Mouse (Mus musculus) G1E (cell line): ENCODE measurements around the gene E2f4. TPM values are rescaled to one million over a fixed set of nuclear protein-coding genes. Genes with fewer than 3 reads are reported as not detected.

ENCODE experiments used
- ATAC-seq: 2 replicates; pipeline ENCODE4 v1.8.0; 2016; ENCODE audit warnings: mild to moderate bottlenecking; ENCODE audit not compliant: insufficient number of reproducible peaks, poor library complexity, low FRiP score, severe bottlenecking; ENCODE audit errors: extremely low read depth
- DNase-seq: peaks from one replicate; pipeline ENCODE4 v3.0.0; 2012; ENCODE audit warnings: low spot score
- H3K27me3 ChIP-seq: 2 replicates; pipeline ENCODE4 v1.6.1; 2012; ENCODE audit warnings: mild to moderate bottlenecking, low read length, inconsistent platforms; ENCODE audit not compliant: insufficient read depth
- H3K36me3 ChIP-seq: replicated peaks from 2 replicates; pipeline ENCODE3; 2012; ENCODE audit warnings: mild to moderate bottlenecking, inconsistent platforms
- H3K4me1 ChIP-seq: 2 replicates; pipeline ENCODE4 v1.6.1; 2012; ENCODE audit warnings: low read depth, low read length, inconsistent platforms, mixed read lengths; ENCODE audit not compliant: insufficient read depth
- H3K4me3 ChIP-seq: 2 replicates; pipeline ENCODE4 v1.5.1; 2012; ENCODE audit warnings: low read depth, mild to moderate bottlenecking, inconsistent platforms, low read length, moderate library complexity, mixed read lengths
- H3K9me3 ChIP-seq: replicated peaks from 2 replicates; pipeline ENCODE4 v1.6.1; 2012; ENCODE audit warnings: inconsistent platforms
- CTCF ChIP-seq: IDR thresholded peaks from 2 replicates; pipeline ENCODE4 v1.5.1; 2012; ENCODE audit warnings: low read depth, low read length, inconsistent platforms, mixed read lengths
- GATA1 ChIP-seq: IDR thresholded peaks from 2 replicates; pipeline ENCODE4 v1.6.1; 2012; ENCODE audit warnings: borderline replicate concordance, low read length, inconsistent platforms, mixed read lengths
- GATA2 ChIP-seq: IDR thresholded peaks from 2 replicates; pipeline ENCODE4 v1.6.1; 2012; ENCODE audit warnings: low read depth, low read length, inconsistent platforms, borderline replicate concordance
- POLR2AphosphoS5 ChIP-seq: IDR thresholded peaks from 2 replicates; pipeline ENCODE4 v1.6.1; 2012; ENCODE audit warnings: low read depth, low read length, inconsistent platforms; ENCODE audit not compliant: insufficient replicate concordance
- TAL1 ChIP-seq: conservative IDR thresholded peaks from 2 replicates; pipeline ENCODE4 v1.6.1; 2012; ENCODE audit warnings: low read depth, low read length, inconsistent platforms, mixed read lengths
- polyA plus RNA-seq: library from polyadenylated mRNA; stranded (reverse); fragments of >175 nt; gene quantifications from 2 replicates; pipeline ENCODE4 v1.2.3, GENCODE M21; 2012
- total RNA-seq, 2 experiments: library from RNA; stranded (forward) in 1 of 2; stranded (reverse) in 1 of 2; fragments of 200-1000 nt in 1 of 2; fragments of >200 nt in 1 of 2; fragmentation: Nextera tagmentation in 1 of 2; gene quantifications; 2 replicates each; pipeline ENCODE4 v1.2.3; 2014 to 2017

E2f4 gene
- total and polyA plus RNA-seq, 3 experiments = 42.5 to 274 (median 79.2) TPM

GRCm38 (mm10) chr8:105295895-105296573 lies 1.4 kb upstream of the E2f4 start, which contains the start of gene Exoc3l:
Exoc3l (minus strand) TSS chr8:105296101.
- no peak for DNase-seq
- TF ChIP-seq GATA1 (no peak), CTCF (no peak), GATA2 (no peak), POLR2AphosphoS5 (no peak), TAL1 (no peak)
- Histone ChIP-seq H3K9me3 (no peaks in the 10 kb centered on the region), H3K36me3 (peaks cover 38% of the 10 kb centered on the region), H3K4me3 (peak within 1 kb of the TSS; percentile 98), H3K4me1 (peaks cover 52% of the 10 kb centered on the region), H3K27me3 (no peaks in the 10 kb centered on the region)
- ATAC-seq = no peak

DNA sequence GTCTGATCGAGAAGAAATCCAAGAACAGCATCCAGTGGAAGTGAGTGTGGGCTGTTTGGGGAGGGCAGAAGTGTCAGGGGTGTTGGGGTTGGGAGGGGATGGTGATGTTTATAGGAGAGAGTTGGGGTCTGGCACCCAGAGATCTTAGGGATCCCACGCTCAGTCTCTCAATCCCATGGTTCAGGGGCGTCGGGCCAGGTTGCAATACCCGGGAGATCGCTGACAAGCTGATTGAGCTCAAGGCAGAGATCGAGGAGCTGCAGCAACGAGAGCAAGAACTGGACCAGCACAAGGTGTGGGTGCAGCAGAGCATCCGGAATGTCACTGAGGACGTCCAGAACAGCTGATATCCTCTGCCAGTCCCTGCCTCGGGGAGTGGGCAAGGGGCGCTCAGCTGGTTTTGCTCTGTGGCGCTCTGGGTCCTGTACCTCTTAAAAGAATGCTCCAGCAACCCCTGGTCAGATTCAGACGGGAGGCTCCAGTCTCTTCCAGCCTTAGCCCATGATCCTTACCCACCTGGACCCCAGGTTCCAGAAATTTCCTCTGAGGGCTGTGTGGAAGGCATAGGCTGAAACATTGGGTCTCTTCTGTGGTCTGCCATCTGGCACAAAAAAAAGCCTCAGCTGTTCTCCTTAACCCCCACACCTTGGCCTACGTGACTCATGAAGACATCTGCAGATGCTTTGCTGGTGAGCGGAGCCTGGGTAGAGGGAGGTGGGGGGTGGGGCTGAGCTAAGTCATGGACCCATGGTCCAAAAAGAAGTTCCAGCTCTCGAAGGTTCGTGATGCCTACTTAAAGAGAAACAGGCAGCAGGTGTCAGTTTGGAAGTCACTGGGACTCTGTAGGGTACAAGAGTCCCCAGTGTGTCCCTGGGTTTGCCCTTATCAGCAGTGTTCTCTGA lies 1.1 kb downstream of the E2f4 start:
- Histone ChIP-seq H3K36me3 (peaks cover 58% of the 10 kb centered on the region), H3K4me3 (peak overlapping the region; percentile 98), H3K27me3 (no peaks in the 10 kb centered on the region), H3K9me3 (no peaks in the 10 kb centered on the region; the same call in 1 of the 2 replicates), H3K4me1 (peaks cover 73% of the 10 kb centered on the region)
- TF ChIP-seq GATA1 (no peak), CTCF (no peak), POLR2AphosphoS5 (no peak), TAL1 (no peak), GATA2 (no peak)
- 0 out of 2 replicates have a peak, but pooled peaks have one; percentile 11 for ATAC-seq
- no peak for DNase-seq

DNA sequence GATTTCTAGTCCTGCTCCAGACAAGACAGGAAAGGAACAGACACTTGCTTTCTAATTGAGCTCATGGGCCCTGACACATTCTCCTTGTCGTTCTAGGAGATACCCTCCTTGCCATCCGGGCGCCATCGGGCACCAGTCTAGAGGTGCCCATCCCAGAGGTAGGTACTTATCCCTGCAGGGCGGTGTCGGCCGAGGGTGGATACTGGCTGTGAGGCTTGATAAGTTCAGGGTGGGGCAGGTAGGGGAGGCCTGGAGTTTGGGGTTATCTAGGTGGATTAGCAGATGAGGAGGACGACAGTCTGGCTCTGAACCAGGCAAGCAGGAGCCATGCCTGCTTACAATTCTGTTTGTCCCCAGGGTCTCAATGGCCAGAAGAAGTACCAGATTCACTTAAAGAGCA lies 2.5 kb downstream of the E2f4 start:
- no peaks in the 10 kb centered on the region for H3K27me3 ChIP-seq
- peak overlapping the region; percentile 45; the same call in 1 of the 2 replicates for H3K4me3 ChIP-seq
- TF ChIP-seq GATA2 (no peak), GATA1 (no peak), CTCF (no peak), TAL1 (no peak), POLR2AphosphoS5 (no peak)
- peaks cover 87% of the 10 kb centered on the region for H3K4me1 ChIP-seq
- H3K9me3 ChIP-seq = no peaks in the 10 kb centered on the region; the same call in 1 of the 2 replicates
- peaks cover 70% of the 10 kb centered on the region for H3K36me3 ChIP-seq
- DNase-seq (no peak), ATAC-seq (no peak)

- DNase-seq (no peak), ATAC-seq (no peak)
- H3K4me3 ChIP-seq = no peak overlapping the region
- H3K27me3 ChIP-seq = no peaks in the 10 kb centered on the region
- H3K4me1 ChIP-seq = peaks cover 75% of the 10 kb centered on the region
- peaks cover 98% of the 10 kb centered on the region for H3K36me3 ChIP-seq
- no peaks in the 10 kb centered on the region; the same call in 1 of the 2 replicates for H3K9me3 ChIP-seq
- TF ChIP-seq GATA2 (no peak), CTCF (no peak), GATA1 (no peak), POLR2AphosphoS5 (no peak)
Measured at GRCm38 (mm10) chr8:105303396-105303795, 5.9 kb downstream of the E2f4 start.

- Histone ChIP-seq H3K27me3 (no peaks in the 10 kb centered on the region), H3K4me1 (peaks cover 70% of the 10 kb centered on the region), H3K9me3 (no peaks in the 10 kb centered on the region; the same call in 1 of the 2 replicates), H3K4me3 (no peak overlapping the region), H3K36me3 (peaks cover 98% of the 10 kb centered on the region)
- TF ChIP-seq TAL1 (no peak), GATA2 (no peak), CTCF (no peak), POLR2AphosphoS5 (no peak), GATA1 (no peak)
- ATAC-seq = no peak
- DNase-seq = no peak
Measured at GRCm38 (mm10) chr8:105303874-105304273, 6.4 kb downstream of the E2f4 start.
